Mouse (Mus musculus): Measurements from ENCODE around the gene Tmcc1. TPM values are rescaled to one million over a fixed set of nuclear protein-coding genes. Genes with fewer than 3 reads are reported as not detected.
"Not testable (repeated sequence)": the region's sequence is repeated elsewhere in the genome, so short reads cannot be mapped to it uniquely, and the experiment has no call there.

Gene Tmcc1
- polyA plus RNA-seq, 1 experiment = 24.4 TPM

- DNase-seq = no peak
- H3K27ac ChIP-seq (ENCODE audit: control insufficient read depth, insufficient read depth, low read length) = no peak overlapping the region
- WGBS = 69% methylated on average over 8 of the region's 8 CpGs
- no peak overlapping the region for H3K4me3 ChIP-seq (ENCODE audit: control insufficient read depth, insufficient read depth, low read length)
- H3K36me3 ChIP-seq (ENCODE audit: control insufficient read depth, insufficient read depth, low read length) = no peaks in the 10 kb centered on the region
- no peaks in the 10 kb centered on the region for H3K4me1 ChIP-seq (replicated peaks; ENCODE audit: control insufficient read depth, insufficient read depth, low read length)
- no peaks in the 10 kb centered on the region for H3K27me3 ChIP-seq (ENCODE audit: control insufficient read depth, insufficient read depth, low read length)
- TF ChIP-seq POLR2A (IDR thresholded peaks at IDR 0.05; ENCODE audit: control insufficient read depth, extremely low read depth, insufficient read depth, low read length, poor library complexity) = no peak
- TF ChIP-seq CTCF (IDR thresholded peaks at IDR 0.05; ENCODE audit: borderline replicate concordance, control insufficient read depth, extremely low read depth, insufficient read depth, low read length, poor library complexity) = no peak
Measured at GRCm38 (mm10) chr6:116133756-116134155, 59.5 kb downstream of the Tmcc1 start.

DNA sequence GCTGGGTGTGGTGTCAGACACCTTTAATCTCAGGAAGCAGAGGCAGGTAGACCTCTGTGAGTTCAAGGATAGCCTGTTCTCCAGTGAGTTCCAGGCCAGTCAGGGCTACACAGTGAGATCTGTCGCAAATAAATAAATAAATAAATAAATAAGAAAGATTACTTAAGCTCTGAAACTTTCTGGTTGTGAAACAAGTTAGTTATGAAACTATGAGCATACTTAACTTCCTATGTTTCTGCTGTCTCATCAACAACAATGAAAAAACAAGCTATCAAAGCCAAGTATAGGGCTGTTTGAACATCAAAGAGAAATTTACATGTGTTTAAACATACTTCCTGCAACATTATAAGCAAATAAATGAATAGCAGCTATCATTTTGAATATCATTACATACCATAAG is 61.5 kb downstream of the Tmcc1 start:
- Histone ChIP-seq H3K27me3 (ENCODE audit: control insufficient read depth, insufficient read depth, low read length) (no peaks in the 10 kb centered on the region), H3K4me1 (replicated peaks; ENCODE audit: control insufficient read depth, insufficient read depth, low read length) (no peaks in the 10 kb centered on the region), H3K4me3 (ENCODE audit: control insufficient read depth, insufficient read depth, low read length) (no peak overlapping the region), H3K27ac (ENCODE audit: control insufficient read depth, insufficient read depth, low read length) (no peak overlapping the region), H3K36me3 (ENCODE audit: control insufficient read depth, insufficient read depth, low read length) (no peaks in the 10 kb centered on the region)
- WGBS = 93% methylated on average over 1 of the region's 1 CpGs
- DNase-seq = no peak
- TF ChIP-seq POLR2A (IDR thresholded peaks at IDR 0.05; ENCODE audit: control insufficient read depth, extremely low read depth, insufficient read depth, low read length, poor library complexity) (no peak), CTCF (IDR thresholded peaks at IDR 0.05; ENCODE audit: borderline replicate concordance, control insufficient read depth, extremely low read depth, insufficient read depth, low read length, poor library complexity) (no peak)

- WGBS = 40% methylated on average over 1 of the region's 1 CpGs
- TF ChIP-seq CTCF (IDR thresholded peaks at IDR 0.05; ENCODE audit: borderline replicate concordance, control insufficient read depth, extremely low read depth, insufficient read depth, low read length, poor library complexity) = no peak
- no peak for TF ChIP-seq POLR2A (IDR thresholded peaks at IDR 0.05; ENCODE audit: control insufficient read depth, extremely low read depth, insufficient read depth, low read length, poor library complexity)
- H3K27ac ChIP-seq (ENCODE audit: control insufficient read depth, insufficient read depth, low read length) = no peak overlapping the region
- no peaks in the 10 kb centered on the region for H3K27me3 ChIP-seq (ENCODE audit: control insufficient read depth, insufficient read depth, low read length)
- H3K36me3 ChIP-seq (ENCODE audit: control insufficient read depth, insufficient read depth, low read length) = no peaks in the 10 kb centered on the region
- no peak overlapping the region for H3K4me3 ChIP-seq (ENCODE audit: control insufficient read depth, insufficient read depth, low read length)
- no peak for DNase-seq
- H3K4me1 ChIP-seq (replicated peaks; ENCODE audit: control insufficient read depth, insufficient read depth, low read length) = no peaks in the 10 kb centered on the region
Measured at GRCm38 (mm10) chr6:116128710-116129109, 64.6 kb downstream of the Tmcc1 start.

- H3K36me3 ChIP-seq (ENCODE audit: control insufficient read depth, insufficient read depth, low read length) = no peaks in the 10 kb centered on the region
- H3K27ac ChIP-seq (ENCODE audit: control insufficient read depth, insufficient read depth, low read length) = no peak overlapping the region
Measured at GRCm38 (mm10) chr6:116127918-116128443, 65.3 kb downstream of the Tmcc1 start.

DNA sequence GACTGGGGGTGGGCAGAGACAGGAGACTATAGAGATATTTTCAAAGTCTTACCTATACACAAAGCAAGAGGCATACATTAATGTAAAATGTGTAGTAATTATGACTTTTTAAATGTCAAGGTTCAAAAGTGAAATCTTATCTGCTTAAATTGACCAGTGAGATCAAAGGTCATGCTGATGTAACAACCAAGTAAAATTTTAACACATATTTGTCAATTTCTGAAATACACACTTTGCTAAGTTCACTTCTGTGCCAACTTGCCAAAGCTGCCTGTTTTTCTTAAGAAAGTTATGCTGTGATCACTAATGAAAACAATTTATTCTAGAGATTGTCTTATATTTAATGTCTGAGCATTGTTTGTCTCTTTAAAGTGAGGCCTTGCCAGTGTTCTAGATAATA is 66.7 kb downstream of the Tmcc1 start:
- Histone ChIP-seq H3K4me3 (ENCODE audit: control insufficient read depth, insufficient read depth, low read length) (no peak overlapping the region), H3K27ac (ENCODE audit: control insufficient read depth, insufficient read depth, low read length) (no peak overlapping the region), H3K36me3 (ENCODE audit: control insufficient read depth, insufficient read depth, low read length) (no peaks in the 10 kb centered on the region), H3K27me3 (ENCODE audit: control insufficient read depth, insufficient read depth, low read length) (no peaks in the 10 kb centered on the region), H3K4me1 (replicated peaks; ENCODE audit: control insufficient read depth, insufficient read depth, low read length) (no peaks in the 10 kb centered on the region)
- no peak for DNase-seq
- TF ChIP-seq CTCF (IDR thresholded peaks at IDR 0.05; ENCODE audit: borderline replicate concordance, control insufficient read depth, extremely low read depth, insufficient read depth, low read length, poor library complexity) = no peak
- TF ChIP-seq POLR2A (IDR thresholded peaks at IDR 0.05; ENCODE audit: control insufficient read depth, extremely low read depth, insufficient read depth, low read length, poor library complexity) = no peak

More at GRCm38 (mm10) chr6:116127918-116128443, 65.3 kb downstream of the Tmcc1 start:
- H3K27me3 ChIP-seq (ENCODE audit: control insufficient read depth, insufficient read depth, low read length) = no peaks in the 10 kb centered on the region
- DNase-seq = no peak
- TF ChIP-seq CTCF (IDR thresholded peaks at IDR 0.05; ENCODE audit: borderline replicate concordance, control insufficient read depth, extremely low read depth, insufficient read depth, low read length, poor library complexity) = no peak
- TF ChIP-seq POLR2A (IDR thresholded peaks at IDR 0.05; ENCODE audit: control insufficient read depth, extremely low read depth, insufficient read depth, low read length, poor library complexity) = no peak
- H3K4me1 ChIP-seq (replicated peaks; ENCODE audit: control insufficient read depth, insufficient read depth, low read length) = no peaks in the 10 kb centered on the region
- H3K4me3 ChIP-seq (ENCODE audit: control insufficient read depth, insufficient read depth, low read length) = no peak overlapping the region

DNA sequence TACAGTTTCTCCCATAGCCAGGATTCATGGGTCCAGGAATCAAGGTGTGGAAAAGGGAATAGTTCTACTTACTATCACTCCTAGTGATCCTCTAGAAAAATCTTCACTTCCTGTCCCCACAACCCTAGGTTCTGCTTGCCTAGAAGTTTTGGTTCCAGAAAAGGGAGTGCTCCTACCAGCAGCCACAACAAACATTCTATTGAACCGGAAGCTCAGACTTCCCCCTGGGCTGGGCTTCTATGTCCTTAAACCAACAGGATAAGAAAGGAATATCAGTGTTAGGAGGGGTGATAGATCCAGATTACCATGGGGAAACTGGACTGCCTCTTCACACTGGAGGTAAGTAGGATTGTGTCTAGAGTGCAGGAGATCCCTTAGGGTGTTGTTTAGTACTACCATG is 70.4 kb downstream of the Tmcc1 start:
- Histone ChIP-seq H3K36me3 (ENCODE audit: control insufficient read depth, insufficient read depth, low read length) (no peaks in the 10 kb centered on the region), H3K4me1 (replicated peaks; ENCODE audit: control insufficient read depth, insufficient read depth, low read length) (no peaks in the 10 kb centered on the region), H3K27me3 (ENCODE audit: control insufficient read depth, insufficient read depth, low read length) (no peaks in the 10 kb centered on the region), H3K4me3 (ENCODE audit: control insufficient read depth, insufficient read depth, low read length) (no peak overlapping the region), H3K27ac (ENCODE audit: control insufficient read depth, insufficient read depth, low read length) (no peak overlapping the region)
- TF ChIP-seq POLR2A (IDR thresholded peaks at IDR 0.05; ENCODE audit: control insufficient read depth, extremely low read depth, insufficient read depth, low read length, poor library complexity) = no peak
- TF ChIP-seq CTCF (IDR thresholded peaks at IDR 0.05; ENCODE audit: borderline replicate concordance, control insufficient read depth, extremely low read depth, insufficient read depth, low read length, poor library complexity) = no peak
- DNase-seq = no peak
- WGBS = 90% methylated on average over 1 of the region's 1 CpGs

GRCm38 (mm10) chr6:116119669-116120068 is 73.6 kb downstream of the Tmcc1 start:
- no peak for TF ChIP-seq POLR2A (IDR thresholded peaks at IDR 0.05; ENCODE audit: control insufficient read depth, extremely low read depth, insufficient read depth, low read length, poor library complexity)
- TF ChIP-seq CTCF (IDR thresholded peaks at IDR 0.05; ENCODE audit: borderline replicate concordance, control insufficient read depth, extremely low read depth, insufficient read depth, low read length, poor library complexity) = no peak
- Histone ChIP-seq H3K4me1 (replicated peaks; ENCODE audit: control insufficient read depth, insufficient read depth, low read length) (no peaks in the 10 kb centered on the region), H3K27me3 (ENCODE audit: control insufficient read depth, insufficient read depth, low read length) (no peaks in the 10 kb centered on the region), H3K4me3 (ENCODE audit: control insufficient read depth, insufficient read depth, low read length) (no peak overlapping the region), H3K36me3 (ENCODE audit: control insufficient read depth, insufficient read depth, low read length) (no peaks in the 10 kb centered on the region), H3K27ac (ENCODE audit: control insufficient read depth, insufficient read depth, low read length) (no peak overlapping the region)
- no peak for DNase-seq
- 83% methylated on average over 4 of the region's 4 CpGs for WGBS

- not testable (repeated sequence) for H3K36me3 ChIP-seq (ENCODE audit: control insufficient read depth, insufficient read depth, low read length); DNase-seq; H3K4me3 ChIP-seq (ENCODE audit: control insufficient read depth, insufficient read depth, low read length); H3K27ac ChIP-seq (ENCODE audit: control insufficient read depth, insufficient read depth, low read length); H3K27me3 ChIP-seq (ENCODE audit: control insufficient read depth, insufficient read depth, low read length); H3K4me1 ChIP-seq (replicated peaks; ENCODE audit: control insufficient read depth, insufficient read depth, low read length)
- 98% methylated on average over 6 of the region's 6 CpGs for WGBS
Measured at GRCm38 (mm10) chr6:116116634-116117033, 76.7 kb downstream of the Tmcc1 start.

All from thymus, adult 2 months (tissue).